Mouse (Mus musculus): ENCODE results near the gene Slc22a3. TPM values are rescaled to one million over a fixed set of nuclear protein-coding genes. Genes with fewer than 3 reads are reported as not detected.

The Slc22a3 gene
- polyA plus RNA-seq, 1 experiment from 2014 or later, result 1.00 TPM

DNA sequence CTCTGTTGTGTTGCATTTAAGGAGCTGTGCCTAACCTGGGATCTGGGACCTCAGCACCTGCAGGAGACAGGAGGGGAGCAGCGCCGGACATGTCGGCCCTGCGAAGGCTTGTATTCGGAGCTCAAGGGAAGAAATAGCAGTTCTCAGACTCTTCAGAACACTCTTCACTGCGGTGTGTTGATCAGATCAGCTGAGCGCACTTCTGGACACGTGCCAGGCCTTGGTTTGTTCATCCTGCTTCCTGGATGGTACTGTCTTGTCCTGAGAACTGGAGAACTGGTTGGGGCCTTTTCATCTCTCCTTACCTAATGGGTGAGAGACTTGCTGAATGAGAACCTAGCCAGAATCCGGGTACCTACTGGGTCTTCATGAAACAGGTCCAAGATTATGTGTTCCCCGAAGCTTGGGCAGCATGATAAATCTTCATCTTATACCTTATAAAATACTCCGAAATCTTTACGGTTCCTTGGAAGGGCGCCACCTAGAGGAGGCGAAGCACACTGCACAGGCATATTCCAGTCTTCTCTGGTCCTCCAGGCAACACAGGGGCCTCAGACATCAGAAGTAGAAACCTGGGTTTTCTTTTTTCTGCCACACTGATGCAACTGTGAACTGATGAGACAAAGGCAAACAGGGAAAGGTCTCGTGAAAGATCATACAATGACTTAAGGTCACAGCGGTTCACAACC lies 86.5 kb downstream of the Slc22a3 start:
- ATAC-seq (ENCODE audit: low FRiP score), result no peak
- Histone ChIP-seq H3K4me2 (no peak overlapping the region), H3K4me3 (replicated peaks) (no peak overlapping the region), H3K27me3 (replicated peaks) (no peaks in the 10 kb centered on the region), H3K27ac (replicated peaks) (no peak overlapping the region), H3K4me1 (no peaks in the 10 kb centered on the region), H3K36me3 (no peaks in the 10 kb centered on the region), H3K9me3 (replicated peaks) (no peaks in the 10 kb centered on the region), H3K9ac (replicated peaks) (no peak overlapping the region)
- 66% methylated on average over 16 of the region's 16 CpGs for WGBS

DNA sequence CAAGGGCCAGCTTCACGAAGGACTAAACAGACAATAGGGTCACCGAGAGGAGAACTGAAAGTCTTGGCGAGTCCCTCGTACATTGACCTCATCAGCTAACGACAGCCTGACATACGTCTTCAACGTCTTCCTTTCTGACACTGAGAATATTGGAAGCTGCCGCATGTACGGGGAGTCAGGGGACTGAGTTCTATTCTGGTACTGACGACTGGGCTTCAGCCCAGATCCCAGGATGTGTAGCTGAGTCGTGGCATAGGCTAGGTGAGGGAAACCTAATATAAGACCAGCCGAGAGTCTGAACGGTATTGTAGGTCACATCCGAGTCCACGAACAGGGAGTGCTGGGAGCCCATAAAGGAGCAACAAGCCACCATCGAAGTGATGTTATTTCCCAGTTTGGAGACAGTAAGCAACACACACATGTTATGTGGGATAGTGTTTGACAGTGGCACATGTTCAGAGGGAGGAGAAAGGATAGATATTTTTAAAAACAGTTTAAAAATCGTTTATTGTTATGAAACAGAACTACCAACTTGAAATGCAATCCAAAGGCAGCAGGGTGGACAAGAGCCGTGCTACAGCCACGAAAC lies 87.9 kb downstream of the Slc22a3 start:
- no peak overlapping the region for H3K27ac ChIP-seq (replicated peaks)
- no peaks in the 10 kb centered on the region for H3K36me3 ChIP-seq
- H3K27me3 ChIP-seq (replicated peaks), result no peaks in the 10 kb centered on the region
- H3K4me3 ChIP-seq (replicated peaks), result no peak overlapping the region
- H3K9me3 ChIP-seq (replicated peaks), result no peaks in the 10 kb centered on the region
- H3K4me2 ChIP-seq, result no peak overlapping the region
- ATAC-seq (ENCODE audit: low FRiP score), result no peak
- no peak overlapping the region for H3K9ac ChIP-seq (replicated peaks)
- peaks cover 8% of the 10 kb centered on the region; the same call in 1 of the 2 replicates for H3K4me1 ChIP-seq
- 78% methylated on average over 19 of the region's 19 CpGs for WGBS

DNA sequence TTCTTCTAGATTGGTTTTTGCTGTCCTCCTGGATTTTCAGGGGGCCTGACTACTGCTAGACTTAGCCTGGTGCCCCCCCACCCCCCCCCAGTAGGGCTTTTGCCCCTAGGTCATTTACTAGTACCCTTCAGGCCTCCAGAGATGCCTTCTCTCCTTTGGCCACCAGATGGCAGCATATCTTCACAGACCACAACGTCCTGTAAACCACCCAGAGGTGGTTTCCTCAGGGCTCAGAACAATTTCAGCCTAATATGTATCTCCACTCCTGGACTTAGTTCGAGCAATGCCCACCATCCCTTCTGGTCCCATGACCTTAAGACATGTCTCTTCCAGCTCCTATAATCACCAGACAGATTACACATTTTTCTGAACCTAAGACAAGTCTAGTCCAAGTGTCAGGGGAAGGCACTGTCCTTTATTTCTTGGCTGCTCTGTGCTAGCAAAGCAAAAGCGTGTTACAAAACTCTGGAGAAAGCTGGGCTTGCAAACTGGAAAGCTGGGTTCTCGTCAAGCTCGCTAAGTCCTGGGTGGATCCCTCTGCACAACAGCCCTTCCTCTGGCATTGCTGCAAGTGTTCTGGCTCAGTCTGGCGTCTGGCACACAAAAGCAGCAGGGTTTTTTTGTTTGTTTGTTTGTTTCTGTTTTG lies 91.1 kb downstream of the Slc22a3 start:
- WGBS, result 48% methylated on average over 6 of the region's 6 CpGs
- Histone ChIP-seq H3K9ac (replicated peaks) (no peak overlapping the region), H3K4me2 (no peak overlapping the region), H3K27ac (replicated peaks) (no peak overlapping the region), H3K9me3 (replicated peaks) (no peaks in the 10 kb centered on the region), H3K36me3 (no peaks in the 10 kb centered on the region), H3K4me3 (replicated peaks) (no peak overlapping the region), H3K27me3 (replicated peaks) (no peaks in the 10 kb centered on the region), H3K4me1 (peaks cover 8% of the 10 kb centered on the region; the same call in 1 of the 2 replicates)
- ATAC-seq (ENCODE audit: low FRiP score), result peak; percentile 64; the same call in 1 of the 2 replicates

DNA sequence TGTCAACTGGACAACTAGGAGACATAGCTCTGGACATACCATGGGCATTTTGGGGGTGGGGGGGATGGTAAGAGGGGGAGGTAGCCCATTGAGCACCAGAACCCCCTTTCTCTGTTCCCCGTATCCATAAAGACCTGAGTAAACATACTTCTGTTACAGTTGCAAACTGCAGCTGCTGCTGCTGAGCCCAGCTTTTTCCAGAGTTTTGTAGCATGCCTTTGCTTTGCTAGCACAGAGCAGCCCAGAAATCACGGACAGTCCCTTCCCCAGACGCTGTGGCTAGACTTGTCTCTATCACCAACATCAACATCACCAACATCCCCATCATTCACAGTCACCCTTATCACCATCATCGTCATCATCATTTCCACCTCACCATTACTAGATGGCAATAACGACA lies 91.8 kb downstream of the Slc22a3 start:
- peaks cover 8% of the 10 kb centered on the region; the same call in 1 of the 2 replicates for H3K4me1 ChIP-seq
- no peak for ATAC-seq (ENCODE audit: low FRiP score)
- WGBS, result 74% methylated on average over 5 of the region's 5 CpGs

DNA sequence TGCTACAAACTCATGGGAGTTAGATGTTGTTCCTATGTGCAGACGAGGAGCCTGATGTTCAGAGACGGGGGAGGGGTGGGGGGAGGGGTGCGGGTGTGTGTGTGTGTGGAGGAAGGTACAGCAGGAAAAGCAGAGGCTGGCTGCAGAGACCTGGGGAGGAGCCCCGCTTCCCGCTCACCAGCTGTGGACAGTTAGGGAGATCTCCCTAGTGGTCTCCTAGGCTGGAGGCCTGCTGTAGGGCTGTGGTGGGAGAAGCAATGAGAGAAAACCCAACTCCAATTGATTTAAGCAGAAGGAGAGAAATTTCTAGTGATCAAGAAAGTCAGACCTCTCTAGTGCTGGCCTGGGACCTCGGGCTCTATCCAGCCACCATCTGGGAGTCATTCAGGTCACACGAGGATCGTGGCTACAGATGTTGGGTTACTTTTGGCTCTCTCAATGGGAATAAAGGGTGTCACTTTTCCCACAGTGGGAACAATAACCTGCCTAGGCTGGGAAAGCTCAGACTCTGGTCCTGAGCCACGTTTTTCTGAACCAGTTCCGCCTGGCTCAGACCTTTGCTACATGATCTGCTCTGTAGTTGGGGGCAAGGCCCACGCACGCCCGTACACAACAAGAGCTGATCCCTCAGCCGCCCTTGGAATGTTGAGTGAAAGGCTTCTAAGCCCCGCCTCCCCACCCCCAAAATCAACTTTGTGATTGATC lies 92.3 kb downstream of the Slc22a3 start:
- ATAC-seq (ENCODE audit: low FRiP score), result no peak
- H3K4me3 ChIP-seq (replicated peaks), result no peak overlapping the region
- H3K9me3 ChIP-seq (replicated peaks), result no peaks in the 10 kb centered on the region
- no peaks in the 10 kb centered on the region for H3K27me3 ChIP-seq (replicated peaks)
- H3K4me2 ChIP-seq, result no peak overlapping the region
- WGBS, result 64% methylated on average over 15 of the region's 15 CpGs
- peaks cover 8% of the 10 kb centered on the region; the same call in 1 of the 2 replicates for H3K4me1 ChIP-seq
- H3K9ac ChIP-seq (replicated peaks), result no peak overlapping the region
- no peaks in the 10 kb centered on the region for H3K36me3 ChIP-seq
- H3K27ac ChIP-seq (replicated peaks), result no peak overlapping the region

More for the DNA sequence above, 91.8 kb downstream of the Slc22a3 start:
- no peak overlapping the region for H3K27ac ChIP-seq (replicated peaks)
- H3K9ac ChIP-seq (replicated peaks), result no peak overlapping the region
- no peak overlapping the region for H3K4me2 ChIP-seq
- H3K27me3 ChIP-seq (replicated peaks), result no peaks in the 10 kb centered on the region
- H3K4me3 ChIP-seq (replicated peaks), result no peak overlapping the region
- H3K9me3 ChIP-seq (replicated peaks), result no peaks in the 10 kb centered on the region
- H3K36me3 ChIP-seq, result no peaks in the 10 kb centered on the region

DNA sequence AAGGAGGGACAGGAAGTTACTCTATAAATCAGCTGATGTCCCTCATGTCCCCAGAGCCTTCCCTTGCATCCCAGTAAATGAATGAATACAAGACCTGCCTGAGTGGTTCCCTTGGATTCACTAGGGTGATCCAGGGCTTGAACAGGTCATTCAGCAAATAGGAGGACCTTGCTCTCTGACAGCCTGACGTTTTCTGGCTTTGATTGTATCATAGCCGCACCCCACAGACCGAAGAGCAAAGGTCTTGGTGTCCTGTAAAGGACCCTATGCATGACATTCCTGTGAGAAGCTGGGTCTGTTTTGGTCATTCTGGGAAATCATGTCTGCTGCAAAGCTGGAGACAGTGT lies 94.6 kb downstream of the Slc22a3 start:
- H3K9me3 ChIP-seq (replicated peaks), result no peaks in the 10 kb centered on the region
- H3K4me3 ChIP-seq (replicated peaks), result no peak overlapping the region
- ATAC-seq (ENCODE audit: low FRiP score), result no peak
- WGBS, result 75% methylated on average over 3 of the region's 3 CpGs
- H3K36me3 ChIP-seq, result no peaks in the 10 kb centered on the region
- no peaks in the 10 kb centered on the region for H3K27me3 ChIP-seq (replicated peaks)
- H3K4me1 ChIP-seq, result peaks cover 8% of the 10 kb centered on the region; the same call in 1 of the 2 replicates
- no peak overlapping the region for H3K27ac ChIP-seq (replicated peaks)
- no peak overlapping the region for H3K9ac ChIP-seq (replicated peaks)
- H3K4me2 ChIP-seq, result no peak overlapping the region

DNA sequence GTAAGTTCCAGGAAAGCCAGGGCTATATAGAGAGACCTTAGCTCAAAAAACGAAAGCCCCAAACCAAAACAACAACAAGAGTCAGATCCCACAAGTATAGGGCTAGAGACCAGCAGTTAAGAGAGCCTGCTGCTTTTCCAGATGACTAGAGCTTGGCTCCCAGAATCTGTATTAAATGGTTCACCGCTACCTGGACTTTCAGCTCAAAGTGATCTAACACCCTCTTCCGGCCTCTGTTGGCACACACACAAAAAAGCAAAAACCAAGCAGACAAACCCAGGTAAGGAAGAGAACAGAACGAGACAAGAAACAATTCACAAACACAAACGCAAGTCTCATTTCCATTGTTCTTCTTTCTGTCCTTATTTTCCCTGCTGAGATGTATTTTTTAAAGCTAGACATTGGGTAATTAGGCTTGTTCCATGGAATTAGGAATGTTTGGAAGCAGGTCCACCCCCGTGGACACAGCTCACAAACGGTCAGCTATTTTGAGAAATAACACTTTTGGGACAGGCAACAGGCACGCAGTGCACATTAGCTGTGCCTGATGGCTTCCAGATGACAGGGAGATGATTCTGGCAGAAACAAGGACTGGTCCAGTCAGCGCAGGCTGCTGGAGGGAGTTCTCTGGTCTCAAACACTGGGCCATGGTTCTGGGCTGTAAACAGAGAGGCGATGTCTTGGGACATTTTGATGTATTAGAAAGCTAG lies 95.2 kb downstream of the Slc22a3 start:
- H3K4me2 ChIP-seq, result no peak overlapping the region
- no peak overlapping the region for H3K27ac ChIP-seq (replicated peaks)
- H3K4me3 ChIP-seq (replicated peaks), result no peak overlapping the region
- no peaks in the 10 kb centered on the region for H3K27me3 ChIP-seq (replicated peaks)
- no peaks in the 10 kb centered on the region for H3K9me3 ChIP-seq (replicated peaks)
- WGBS, result 62% methylated on average over 10 of the region's 10 CpGs
- ATAC-seq (ENCODE audit: low FRiP score), result no peak
- no peak overlapping the region for H3K9ac ChIP-seq (replicated peaks)
- H3K4me1 ChIP-seq, result peaks cover 8% of the 10 kb centered on the region; the same call in 1 of the 2 replicates
- no peaks in the 10 kb centered on the region for H3K36me3 ChIP-seq

DNA sequence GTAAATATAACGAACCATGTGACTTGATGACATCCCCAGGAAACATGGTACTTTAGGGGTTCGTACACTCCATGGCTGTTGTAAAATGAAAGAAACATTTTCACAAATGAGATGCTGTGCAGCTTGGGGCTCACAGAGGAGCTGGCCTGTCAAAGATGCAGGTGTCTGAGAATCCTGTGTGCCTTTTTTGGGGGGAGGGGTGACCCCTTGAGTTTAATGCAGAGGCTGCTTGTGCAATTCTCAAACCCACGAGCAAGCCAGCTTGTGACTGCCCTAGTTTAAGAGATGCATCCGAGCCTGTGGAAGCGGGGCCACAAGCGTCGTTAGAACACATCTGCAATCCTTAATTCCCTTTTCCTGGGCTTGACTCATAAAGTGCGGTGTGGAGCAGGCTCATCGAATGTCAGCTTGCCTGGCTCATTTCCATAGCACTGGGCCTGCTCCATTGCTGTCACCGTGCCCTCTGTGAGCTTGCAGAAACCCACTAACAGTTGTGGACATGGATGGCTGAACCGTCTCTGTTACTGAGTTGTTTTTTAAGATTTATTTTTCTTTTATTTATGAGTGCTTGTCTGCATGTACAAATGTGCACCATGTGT lies 98.1 kb downstream of the Slc22a3 start:
- 58% methylated on average over 11 of the region's 11 CpGs for WGBS
- H3K9ac ChIP-seq (replicated peaks), result no peak overlapping the region
- no peak for ATAC-seq (ENCODE audit: low FRiP score)
- no peaks in the 10 kb centered on the region for H3K9me3 ChIP-seq (replicated peaks)
- no peaks in the 10 kb centered on the region for H3K4me1 ChIP-seq
- no peak overlapping the region for H3K4me2 ChIP-seq
- H3K27ac ChIP-seq (replicated peaks), result no peak overlapping the region
- H3K36me3 ChIP-seq, result no peaks in the 10 kb centered on the region
- H3K27me3 ChIP-seq (replicated peaks), result no peaks in the 10 kb centered on the region; the same call in 1 of the 2 replicates
- no peak overlapping the region for H3K4me3 ChIP-seq (replicated peaks)

DNA sequence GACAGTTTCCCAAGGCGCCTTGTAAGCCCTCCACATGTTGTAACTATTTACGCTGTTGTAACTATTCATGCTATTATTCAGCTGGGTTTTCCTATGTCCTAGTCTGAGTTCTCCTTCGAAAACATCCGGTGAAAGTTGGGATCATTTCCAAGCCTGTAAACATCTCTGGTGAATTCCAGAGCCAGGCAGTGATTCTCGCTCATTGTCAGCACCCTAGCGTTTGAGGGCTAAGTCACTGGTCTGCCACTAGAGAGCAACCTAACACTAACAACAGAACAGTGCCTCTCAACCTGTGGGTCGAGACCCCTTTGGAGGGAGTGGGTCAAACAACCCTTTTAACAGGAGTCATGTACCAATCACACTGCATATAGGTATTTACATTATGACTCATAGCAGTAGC lies 104.1 kb downstream of the Slc22a3 start:
- H3K9ac ChIP-seq (replicated peaks), result no peak overlapping the region
- no peaks in the 10 kb centered on the region for H3K9me3 ChIP-seq (replicated peaks)
- no peak for ATAC-seq (ENCODE audit: low FRiP score)
- no peak overlapping the region for H3K4me2 ChIP-seq
- H3K27me3 ChIP-seq (replicated peaks), result no peaks in the 10 kb centered on the region; the same call in 1 of the 2 replicates
- no peaks in the 10 kb centered on the region for H3K4me1 ChIP-seq
- no peak overlapping the region for H3K27ac ChIP-seq (replicated peaks)
- no peak overlapping the region for H3K4me3 ChIP-seq (replicated peaks)
- 72% methylated on average over 7 of the region's 7 CpGs for WGBS
- no peaks in the 10 kb centered on the region for H3K36me3 ChIP-seq

DNA sequence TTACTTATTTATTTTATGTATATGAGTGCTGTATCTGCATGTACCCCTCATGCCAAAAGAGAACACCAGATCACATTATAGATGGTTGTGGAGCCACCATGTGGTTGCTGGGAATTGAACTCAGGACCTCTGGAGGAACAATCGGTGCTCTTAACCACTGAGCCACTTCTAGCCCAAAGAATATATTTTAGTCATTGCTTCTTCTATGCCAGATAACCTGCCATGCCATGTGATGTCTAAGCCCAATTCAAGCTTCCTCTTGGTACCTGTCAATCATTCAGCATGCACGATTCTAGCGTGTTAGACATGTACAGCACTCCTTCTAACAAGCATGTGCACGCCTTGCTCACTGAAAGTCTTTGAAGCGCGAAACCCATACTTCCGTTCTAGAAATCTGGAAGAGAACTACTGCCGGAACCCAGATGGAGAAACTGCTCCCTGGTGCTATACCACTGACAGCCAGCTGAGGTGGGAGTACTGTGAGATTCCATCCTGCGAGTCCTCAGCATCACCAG lies 111.3 kb downstream of the Slc22a3 start:
- no peaks in the 10 kb centered on the region for H3K4me1 ChIP-seq
- H3K4me3 ChIP-seq (replicated peaks), result no peak overlapping the region
- ATAC-seq (ENCODE audit: low FRiP score), result no peak
- WGBS, result 92% methylated on average over 9 of the region's 9 CpGs
- no peak overlapping the region for H3K9ac ChIP-seq (replicated peaks)
- H3K27ac ChIP-seq (replicated peaks), result no peak overlapping the region
- H3K36me3 ChIP-seq, result no peaks in the 10 kb centered on the region
- H3K9me3 ChIP-seq (replicated peaks), result no peaks in the 10 kb centered on the region
- H3K4me2 ChIP-seq, result no peak overlapping the region
- no peaks in the 10 kb centered on the region for H3K27me3 ChIP-seq (replicated peaks)

DNA sequence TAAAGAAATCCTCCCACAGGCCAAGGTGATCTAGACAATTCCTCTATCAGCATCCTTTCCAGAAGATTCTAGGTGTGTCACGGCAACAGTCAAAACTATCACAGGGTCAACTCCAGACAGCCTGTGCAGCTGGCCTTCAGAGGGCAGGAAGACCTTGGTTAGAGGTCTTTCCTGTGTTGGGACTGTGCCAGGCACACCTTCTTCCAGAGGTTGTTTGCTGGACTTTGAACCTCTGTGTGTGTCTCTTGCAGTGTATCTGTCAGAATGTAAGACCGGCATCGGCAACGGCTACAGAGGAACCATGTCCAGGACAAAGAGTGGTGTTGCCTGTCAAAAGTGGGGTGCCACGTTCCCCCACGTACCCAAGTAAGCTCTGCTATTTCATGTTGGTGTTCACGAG lies 119.3 kb downstream of the Slc22a3 start:
- Histone ChIP-seq H3K4me3 (replicated peaks) (no peak overlapping the region), H3K27ac (replicated peaks) (no peak overlapping the region), H3K4me1 (no peaks in the 10 kb centered on the region), H3K4me2 (no peak overlapping the region), H3K9me3 (replicated peaks) (no peaks in the 10 kb centered on the region), H3K27me3 (replicated peaks) (no peaks in the 10 kb centered on the region), H3K9ac (replicated peaks) (no peak overlapping the region), H3K36me3 (no peaks in the 10 kb centered on the region)
- ATAC-seq (ENCODE audit: low FRiP score), result no peak
- 96% methylated on average over 7 of the region's 7 CpGs for WGBS

All from neural tube, embryonic 15.5 days (tissue).